Mouse (Mus musculus) T-helper 1 cell (primary cell): ENCODE measurements around the gene St8sia2.
"Not testable (repeated sequence)": the region's sequence is repeated elsewhere in the genome, so short reads cannot be mapped to it uniquely, and the experiment has no call there.

Source experiments
- in situ Hi-C: fragments of 300-600 bp; cut with MboI, MseI; formaldehyde crosslinking; loops from one replicate; pipeline ENCODE4 v1.15.1; 2025; ENCODE audit warnings: high pct_unique_total_duplicates

St8sia2 gene

DNA sequence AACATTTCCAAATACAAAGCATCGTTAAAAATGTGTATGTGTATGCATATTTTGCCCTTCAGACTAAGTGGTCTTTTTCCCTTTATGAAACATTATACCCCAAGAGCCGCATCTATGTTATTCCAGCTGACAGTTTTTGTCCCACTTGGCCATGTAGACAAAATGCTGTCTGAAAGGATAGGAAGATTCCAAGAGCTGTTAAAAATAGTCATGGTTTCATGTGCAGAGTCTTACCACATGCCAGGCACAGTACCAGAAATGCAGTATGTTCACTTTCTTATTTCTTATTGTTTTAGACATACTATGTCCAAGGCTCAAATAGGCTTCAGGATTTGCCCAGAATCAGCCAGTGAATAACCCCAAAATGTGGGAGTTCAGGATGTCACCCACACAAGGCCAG is 24.1 kb downstream of the St8sia2 start:
- in situ Hi-C loops, result no loop called here

DNA sequence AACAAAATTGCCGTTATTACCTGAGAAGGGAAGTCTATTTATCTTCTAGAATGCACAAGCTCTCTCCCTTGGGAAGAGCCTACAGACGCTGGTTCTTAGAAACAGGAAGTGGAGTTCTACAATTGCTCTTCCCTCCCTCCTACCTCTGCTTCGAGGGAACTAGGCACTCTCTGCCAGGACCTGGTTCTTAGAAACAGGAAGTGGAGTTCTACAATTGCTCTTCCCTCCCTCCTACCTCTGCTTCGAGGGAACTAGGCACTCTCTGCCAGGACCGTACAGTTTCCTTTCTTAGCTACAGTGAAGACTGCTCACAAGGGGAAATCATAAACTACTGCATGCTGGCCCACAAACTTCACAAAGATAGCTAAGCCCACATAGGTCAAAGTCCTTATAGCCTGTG is 41.3 kb downstream of the St8sia2 start:
- in situ Hi-C loops, result not testable (repeated sequence)

- in situ Hi-C loops, result no loop called here
These were observed 48.3 kb downstream of the St8sia2 start for GRCm38 (mm10) chr7:73965164-73965563.

- in situ Hi-C loops, result no loop called here
These were observed 51.1 kb downstream of the St8sia2 start for GRCm38 (mm10) chr7:73962431-73962830.

GRCm38 (mm10) chr7:73954441-73954840 is 59.0 kb downstream of the St8sia2 start:
- in situ Hi-C loops, result no loop called here

DNA sequence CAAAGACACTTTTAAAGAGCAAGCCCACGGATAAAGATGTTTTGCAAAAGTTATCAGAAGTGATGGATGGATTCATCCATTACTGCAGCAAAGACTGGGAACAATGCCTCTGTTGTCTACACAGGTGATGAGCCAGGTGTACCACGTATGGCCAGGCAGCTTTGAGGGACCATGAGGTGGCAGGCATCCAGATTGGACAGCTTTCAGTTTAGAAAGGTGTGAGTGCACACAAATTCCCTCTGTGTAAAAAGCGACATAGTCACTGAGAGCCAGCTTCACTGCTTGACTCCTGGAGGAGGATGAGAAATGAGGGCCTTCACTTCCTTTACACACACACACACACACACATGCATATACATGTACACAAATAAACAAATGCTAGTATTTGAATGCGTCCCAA is 60.4 kb downstream of the St8sia2 start:
- in situ Hi-C loops, result no loop called here

DNA sequence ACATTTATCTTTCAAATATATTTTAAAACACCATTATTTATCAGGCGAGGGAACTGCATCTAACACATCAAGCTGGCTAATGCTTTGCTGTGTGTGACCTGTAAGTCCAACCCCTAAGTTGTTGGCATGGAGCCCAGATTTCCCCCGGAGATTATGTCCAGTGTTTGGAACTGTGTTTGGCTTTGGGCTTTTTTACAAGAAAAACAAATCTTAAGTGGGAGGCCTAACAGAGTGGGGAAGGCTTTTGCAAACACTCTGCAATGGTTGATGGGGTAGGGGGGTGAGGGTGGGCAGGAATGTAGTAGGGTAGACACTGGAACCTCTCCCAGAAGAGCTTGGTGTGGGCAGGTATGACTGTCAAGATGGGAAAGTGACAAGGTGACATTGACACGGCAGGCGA is 71.8 kb downstream of the St8sia2 start:
- in situ Hi-C loops, result no loop called here

DNA sequence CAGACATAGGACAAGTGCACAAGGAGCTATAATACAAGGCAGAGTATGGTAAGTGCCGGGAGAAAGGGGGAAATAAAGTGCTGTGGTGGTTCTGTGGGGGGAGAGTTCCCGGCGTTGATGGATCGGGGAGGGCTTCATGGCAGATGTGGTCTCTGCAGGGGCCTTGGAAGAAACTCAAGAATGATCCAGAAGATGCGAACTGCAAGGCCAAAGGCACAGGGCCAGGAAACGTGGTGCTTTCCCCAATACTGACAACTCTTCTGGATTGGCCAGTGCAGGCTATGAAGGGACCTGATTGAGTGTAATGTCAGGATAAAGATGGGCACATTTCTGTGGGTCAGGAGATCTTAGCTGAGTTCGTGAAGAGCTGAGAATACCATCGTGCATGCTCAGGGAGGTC is 74.3 kb downstream of the St8sia2 start:
- in situ Hi-C loops, result no loop called here

GRCm38 (mm10) chr7:73938046-73938810 is 75.3 kb downstream of the St8sia2 start:
- in situ Hi-C loops, result no loop called here

DNA sequence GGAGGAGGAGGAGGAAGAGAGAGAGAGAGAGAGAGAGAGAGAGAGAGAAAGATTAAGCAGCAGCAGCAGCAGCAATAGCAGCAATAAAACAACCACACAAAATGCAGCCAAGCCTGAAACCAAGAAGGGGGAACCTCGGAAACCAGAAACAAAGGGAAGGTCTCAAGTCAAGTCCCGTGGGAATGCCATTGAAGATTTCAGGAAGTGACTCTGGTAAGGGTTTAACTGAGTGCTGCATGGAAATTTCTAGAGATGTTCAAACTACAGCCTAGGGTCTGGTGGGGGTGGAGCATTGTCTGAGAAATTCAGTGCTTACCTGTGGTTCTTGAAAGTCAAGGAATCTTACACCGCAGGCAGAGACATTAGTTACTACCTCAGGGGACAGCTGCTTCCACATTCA is 77.4 kb downstream of the St8sia2 start:
- in situ Hi-C loops, result no loop called here

- in situ Hi-C loops, result no loop called here
These were observed 77.8 kb downstream of the St8sia2 start for GRCm38 (mm10) chr7:73935703-73936102.

DNA sequence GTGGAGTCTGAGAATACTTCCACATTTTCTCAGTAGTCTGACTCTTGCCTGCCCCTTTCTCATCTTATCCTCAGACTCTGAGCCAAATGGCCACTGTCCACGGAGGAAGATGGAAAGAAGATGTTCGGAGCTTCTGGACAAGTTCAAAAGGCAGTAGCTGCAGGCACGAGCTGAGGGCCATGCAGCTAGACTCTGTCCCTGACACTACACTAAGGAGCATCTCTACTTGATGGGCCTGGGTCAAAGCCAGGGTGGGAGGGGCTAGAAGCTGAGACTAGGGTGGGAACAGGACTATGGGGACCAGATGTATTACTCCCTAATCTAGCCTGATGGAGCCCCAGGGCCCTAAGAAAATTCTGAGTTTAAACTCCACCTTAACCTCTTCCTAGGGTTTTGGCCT is 80.5 kb downstream of the St8sia2 start:
- in situ Hi-C loops, result no loop called here

DNA sequence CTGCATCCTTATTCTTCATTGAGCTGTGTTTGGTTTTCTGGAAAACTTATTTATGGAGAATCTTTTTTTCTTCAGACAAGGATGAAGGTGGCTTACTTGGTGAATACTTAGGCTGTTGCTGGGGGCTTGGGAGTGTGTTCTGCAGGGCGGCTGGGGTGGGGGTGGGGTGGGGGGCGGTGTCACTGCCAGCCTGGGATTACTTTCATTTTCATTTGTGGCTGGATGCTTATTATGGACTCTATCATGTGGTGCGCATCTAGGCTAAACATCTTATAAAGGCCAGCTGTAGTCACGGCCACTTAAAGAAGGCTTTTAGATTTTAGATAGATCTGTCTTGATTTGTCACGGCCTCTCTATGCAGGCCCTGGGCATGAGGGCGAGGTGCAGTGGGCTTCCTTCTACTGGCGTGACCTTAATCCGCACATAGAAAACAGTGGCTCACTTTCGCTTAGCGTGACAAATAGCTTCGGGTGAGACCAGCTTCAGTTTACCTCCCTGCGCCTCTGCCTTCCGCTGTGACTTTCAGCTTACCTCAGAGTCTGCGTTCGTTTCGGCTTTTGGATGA is 92.5 kb downstream of the St8sia2 start:
- in situ Hi-C loops, result no loop called here

- in situ Hi-C loops, result no loop called here
These were observed 95.7 kb downstream of the St8sia2 start for GRCm38 (mm10) chr7:73917633-73918311.

DNA sequence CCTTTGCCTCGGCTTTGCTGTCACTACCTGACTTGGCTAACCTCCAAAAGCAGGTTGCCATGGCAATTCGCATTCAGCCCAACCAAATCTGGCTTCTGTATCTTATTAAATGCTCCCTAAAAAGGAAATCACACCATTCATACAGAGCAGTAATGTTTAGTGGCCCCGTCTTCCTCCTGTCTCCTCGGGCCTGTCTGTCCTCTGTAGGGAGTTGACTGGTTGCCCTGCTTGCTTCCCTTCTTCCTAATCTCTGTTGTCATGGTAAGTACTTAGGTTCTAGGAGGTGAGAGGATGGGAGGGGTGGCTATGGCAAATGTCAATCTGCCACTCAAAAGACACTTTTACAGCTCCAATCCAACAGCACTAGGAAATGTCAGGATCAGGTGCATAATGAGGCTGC is 101.6 kb downstream of the St8sia2 start:
- in situ Hi-C loops, result no loop called here

DNA sequence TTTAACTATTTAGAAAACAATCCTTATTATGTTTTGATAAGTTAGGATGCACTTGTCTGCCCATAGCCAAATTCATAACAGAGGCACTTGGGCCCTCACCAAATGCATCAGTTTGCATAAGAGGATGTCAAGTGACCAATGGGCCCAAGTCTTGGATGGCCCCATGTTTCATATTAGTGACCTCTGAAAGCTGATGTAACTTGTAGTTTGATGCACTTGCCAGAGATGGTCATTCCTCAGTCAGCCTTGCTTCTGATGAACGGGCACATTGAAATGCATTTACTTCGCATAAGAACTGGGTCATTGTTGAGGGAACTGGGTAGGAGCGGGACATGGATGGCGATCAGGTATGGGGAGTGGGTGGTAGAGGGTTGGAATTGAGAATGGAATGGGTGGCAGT is 102.6 kb downstream of the St8sia2 start:
- in situ Hi-C loops, result no loop called here

GRCm38 (mm10) chr7:73909432-73910205 is 103.9 kb downstream of the St8sia2 start:
- in situ Hi-C loops, result no loop called here

DNA sequence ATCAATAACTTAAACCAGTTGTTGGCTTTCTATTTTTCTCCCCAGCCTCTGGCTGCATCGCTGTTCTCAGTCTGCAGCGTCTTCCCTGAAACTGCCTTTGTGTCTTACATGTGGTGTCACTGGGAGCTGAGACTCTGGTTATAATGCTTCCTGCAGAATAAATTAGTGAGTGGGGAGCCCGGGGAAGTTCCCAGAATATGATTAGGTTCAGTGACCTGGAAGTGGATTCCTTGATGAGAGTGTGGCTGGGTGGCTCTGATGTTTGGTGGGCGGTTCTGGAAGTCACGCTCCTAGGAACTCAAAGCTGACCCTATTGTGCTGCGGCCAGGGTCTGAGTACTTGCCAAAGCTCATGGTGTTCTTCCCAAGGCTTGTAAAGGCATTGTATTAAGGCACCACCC is 119.0 kb downstream of the St8sia2 start:
- in situ Hi-C loops, result no loop called here

DNA sequence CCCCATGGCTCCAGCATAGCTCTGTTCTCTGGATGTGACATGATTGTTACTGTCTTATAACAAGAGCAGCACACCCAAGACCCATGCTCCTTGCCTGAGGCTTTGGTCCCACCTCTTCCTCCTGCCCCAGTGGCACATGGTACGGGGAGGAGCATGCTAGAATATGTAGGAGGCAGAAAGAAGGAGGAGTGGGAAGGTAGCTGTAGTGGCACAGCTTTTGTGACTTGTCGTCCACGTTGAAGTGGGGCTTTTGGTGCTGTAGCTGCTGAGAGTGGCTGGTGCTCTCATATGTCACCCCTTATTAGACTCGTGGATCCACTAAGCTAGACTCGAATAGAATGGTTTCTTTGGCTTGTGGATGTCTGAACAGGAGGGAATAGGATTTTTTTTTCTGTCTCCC is 121.7 kb downstream of the St8sia2 start:
- in situ Hi-C loops, result no loop called here

GRCm38 (mm10) chr7:73890891-73891610 is 122.4 kb downstream of the St8sia2 start:
- in situ Hi-C loops, result no loop called here

DNA sequence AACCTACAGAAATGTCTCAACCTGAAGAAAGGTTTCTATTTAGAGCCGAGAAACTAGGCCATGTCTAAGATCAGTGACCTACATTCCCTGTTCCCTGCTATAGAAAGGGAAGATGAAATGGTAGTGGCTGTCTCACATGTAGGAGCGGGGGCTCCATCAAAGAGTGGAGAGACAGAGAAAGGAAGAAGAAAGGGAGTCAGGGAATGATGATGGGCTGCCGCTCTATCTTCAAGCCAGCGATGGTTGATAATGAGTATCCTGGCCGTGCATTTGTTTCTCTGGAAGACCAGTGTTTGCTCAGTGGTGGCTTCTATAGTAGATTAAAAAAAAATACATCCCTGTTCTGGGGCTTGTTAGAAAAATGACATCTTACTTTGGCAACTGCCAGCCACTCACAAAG is 123.0 kb downstream of the St8sia2 start:
- in situ Hi-C loops, result no loop called here
